Mouse (Mus musculus) ES-Bruce4 (cell line): ENCODE results near the gene Pck2. TPM values are rescaled to one million over a fixed set of nuclear protein-coding genes. Genes with fewer than 3 reads are reported as not detected.

Source experiments
- H3K27ac ChIP-seq: 2 replicates; pipeline ENCODE4 v1.5.1; 2012; ENCODE audit warnings: low read length, inconsistent platforms; ENCODE audit not compliant: insufficient read depth
- H3K27me3 ChIP-seq: 2 replicates; pipeline ENCODE4 v1.6.1; 2012; ENCODE audit warnings: mild to moderate bottlenecking, low read length, inconsistent platforms; ENCODE audit not compliant: control insufficient read depth, poor library complexity, insufficient read depth, severe bottlenecking
- H3K36me3 ChIP-seq: 2 replicates; pipeline ENCODE4 v1.6.1; 2012; ENCODE audit warnings: inconsistent platforms, mild to moderate bottlenecking, low read length, moderate library complexity; ENCODE audit not compliant: control insufficient read depth, poor library complexity, insufficient read depth, severe bottlenecking
- H3K4me1 ChIP-seq: one replicate; pipeline ENCODE4 v1.8.1; 2011; ENCODE audit warnings: low read length; ENCODE audit not compliant: control insufficient read depth, insufficient read depth
- H3K4me3 ChIP-seq: 2 replicates; pipeline ENCODE4 v1.5.1; 2011; ENCODE audit warnings: low read depth, mild to moderate bottlenecking, low read length
- H3K9ac ChIP-seq: 2 replicates; pipeline ENCODE4 v1.6.1; 2012; ENCODE audit warnings: low read depth, mild to moderate bottlenecking, inconsistent platforms; ENCODE audit not compliant: poor library complexity, severe bottlenecking
- H3K9me3 ChIP-seq: replicated peaks from 2 replicates; pipeline ENCODE4 v1.6.1; 2012; ENCODE audit warnings: mild to moderate bottlenecking, low read length, inconsistent platforms; ENCODE audit not compliant: control insufficient read depth, poor library complexity, insufficient read depth, severe bottlenecking
- CTCF ChIP-seq: IDR thresholded peaks from one replicate; pipeline ENCODE4 v1.8.1; 2011; ENCODE audit warnings: low read depth, low read length
- EP300 ChIP-seq: IDR thresholded peaks from 2 replicates; pipeline ENCODE4 v1.6.1; 2011; ENCODE audit warnings: low read depth, low read length; ENCODE audit not compliant: insufficient read depth
- POLR2A ChIP-seq: IDR thresholded peaks from one replicate; pipeline ENCODE4 v1.8.1; 2011; ENCODE audit warnings: low read length; ENCODE audit not compliant: insufficient read depth
- polyA plus RNA-seq: library from polyadenylated mRNA; stranded (reverse); fragments of >200 nt; gene quantifications from 2 replicates; pipeline ENCODE4 v1.2.4, GENCODE M21; 2011; ENCODE audit warnings: low read depth; ENCODE audit not compliant: missing spikeins, insufficient read depth, insufficient read length

The Pck2 gene
- polyA plus RNA-seq, 1 experiment, result 21.2 TPM

GRCm38 (mm10) chr14:55592226-55592625 is 52.2 kb downstream of the Pck2 start:
- Histone ChIP-seq H3K27ac (no peak overlapping the region), H3K36me3 (peaks cover 26% of the 10 kb centered on the region), H3K27me3 (no peaks in the 10 kb centered on the region), H3K9me3 (no peaks in the 10 kb centered on the region), H3K4me1 (no peaks in the 10 kb centered on the region), H3K9ac (peak overlapping the region; percentile 89), H3K4me3 (peak overlapping the region; percentile 87)
- TF ChIP-seq POLR2A (no peak), CTCF (no peak), EP300 (no peak)

- no peaks in the 10 kb centered on the region for H3K27me3 ChIP-seq
- TF ChIP-seq EP300, result no peak
- no peak for TF ChIP-seq CTCF
- TF ChIP-seq POLR2A, result no peak
- no peaks in the 10 kb centered on the region for H3K9me3 ChIP-seq
- H3K27ac ChIP-seq, result no peak overlapping the region
- H3K36me3 ChIP-seq, result peaks cover 38% of the 10 kb centered on the region
- no peak overlapping the region for H3K4me3 ChIP-seq
- H3K9ac ChIP-seq, result no peak overlapping the region
- no peaks in the 10 kb centered on the region for H3K4me1 ChIP-seq
Observed at GRCm38 (mm10) chr14:55596036-55596690, 56.1 kb downstream of the Pck2 start.

GRCm38 (mm10) chr14:55598521-55599390 is 58.7 kb downstream of the Pck2 start:
- Histone ChIP-seq H3K36me3 (peaks cover 48% of the 10 kb centered on the region), H3K27ac (no peak overlapping the region), H3K9me3 (no peaks in the 10 kb centered on the region), H3K4me1 (no peaks in the 10 kb centered on the region), H3K27me3 (no peaks in the 10 kb centered on the region), H3K9ac (no peak overlapping the region), H3K4me3 (no peak overlapping the region)
- no peak for TF ChIP-seq CTCF
- no peak for TF ChIP-seq POLR2A
- TF ChIP-seq EP300, result no peak

Other genes with a start within 250 kb of the Pck2 start
- 24.8 and 29.6 TPM in 2 replicates for gene Dhrs4, start 61.5 kb upstream of the Pck2 start, polyA plus RNA-seq
- gene Carmil3, start 49.6 kb upstream of the Pck2 start, polyA plus RNA-seq, result 7.5 and 9.9 TPM in 2 replicates
- not detected in 2 replicates for gene Cpne6, start 29.8 kb upstream of the Pck2 start, polyA plus RNA-seq
- gene Nrl, start 15.3 kb upstream of the Pck2 start, polyA plus RNA-seq, result not detected in 2 replicates
- gene Dcaf11, start 19.7 kb downstream of the Pck2 start, polyA plus RNA-seq, result 25.6 and 34.7 TPM in 2 replicates
- not detected in 2 replicates for gene A730061H03Rik, start 20.1 kb downstream of the Pck2 start, polyA plus RNA-seq
- gene Fitm1, start 35.4 kb downstream of the Pck2 start, polyA plus RNA-seq, result 1.5 TPM in 1 of 2 replicates, not detected in the other
- 188 and 199 TPM in 2 replicates for gene Psme1, start 37.9 kb downstream of the Pck2 start, polyA plus RNA-seq
- 5.3 and 6.1 TPM in 2 replicates for gene Emc9, start 45.0 kb downstream of the Pck2 start, polyA plus RNA-seq
- 195 and 200 TPM in 2 replicates for gene Psme2, start 50.8 kb downstream of the Pck2 start, polyA plus RNA-seq
- 31.6 and 39.1 TPM in 2 replicates for gene Rnf31, start 51.4 kb downstream of the Pck2 start, polyA plus RNA-seq
- gene Irf9, start 63.3 kb downstream of the Pck2 start, polyA plus RNA-seq, result 9.6 and 10.9 TPM in 2 replicates
- 16.4 and 20.6 TPM in 2 replicates for gene Rec8, start 77.8 kb downstream of the Pck2 start, polyA plus RNA-seq
- gene Ipo4, start 95.7 kb downstream of the Pck2 start, polyA plus RNA-seq, result 69.4 and 88.5 TPM in 2 replicates
- 9.8 and 14.1 TPM in 2 replicates for gene Gm49378, start 97.6 kb downstream of the Pck2 start, polyA plus RNA-seq
- 22.7 and 25.1 TPM in 2 replicates for gene Tm9sf1, start 103.5 kb downstream of the Pck2 start, polyA plus RNA-seq
- not detected in 2 replicates for gene Tssk4, start 109.9 kb downstream of the Pck2 start, polyA plus RNA-seq
- gene Mdp1, start 120.2 kb downstream of the Pck2 start, polyA plus RNA-seq, result 33.2 and 36.0 TPM in 2 replicates
- gene Gmpr2, start 131.7 kb downstream of the Pck2 start, polyA plus RNA-seq, result 22.2 and 26.7 TPM in 2 replicates
- gene Nedd8, start 131.9 kb downstream of the Pck2 start, polyA plus RNA-seq, result 229 and 241 TPM in 2 replicates
- gene Tinf2, start 141.6 kb downstream of the Pck2 start, polyA plus RNA-seq, result 50.9 and 63.6 TPM in 2 replicates
- 24.3 and 26.9 TPM in 2 replicates for gene Tgm1, start 173.7 kb downstream of the Pck2 start, polyA plus RNA-seq
- 39.6 and 42.5 TPM in 2 replicates for gene Rabggta, start 182.0 kb downstream of the Pck2 start, polyA plus RNA-seq
- 34.7 and 38.9 TPM in 2 replicates for gene Dhrs1, start 205.4 kb downstream of the Pck2 start, polyA plus RNA-seq
- 56.2 and 59.8 TPM in 2 replicates for gene Nop9, start 205.4 kb downstream of the Pck2 start, polyA plus RNA-seq
- gene Cideb, start 218.2 kb downstream of the Pck2 start, polyA plus RNA-seq, result not detected in 2 replicates
- 5.3 and 6.8 TPM in 2 replicates for gene Ltb4r2, start 221.2 kb downstream of the Pck2 start, polyA plus RNA-seq
- gene Ltb4r1, start 225.7 kb downstream of the Pck2 start, polyA plus RNA-seq, result 2.6 and 3.0 TPM in 2 replicates
- 0.30 and 1.2 TPM in 2 replicates for gene Adcy4, start 243.8 kb downstream of the Pck2 start, polyA plus RNA-seq
- gene Ripk3, start 248.6 kb downstream of the Pck2 start, polyA plus RNA-seq, result 11.0 and 16.4 TPM in 2 replicates